Mouse (Mus musculus) embryonic fibroblast, embryonic 13.5 days (primary cell): ENCODE measurements around the gene Rbks.

Experiments
- CTCF ChIP-seq: IDR thresholded peaks from 2 replicates; pipeline ENCODE4 v1.5.1; 2011; ENCODE audit warnings: mild to moderate bottlenecking, control low read depth, low read length, moderate library complexity, borderline replicate concordance; ENCODE audit not compliant: insufficient read depth
- POLR2A ChIP-seq: IDR thresholded peaks from 2 replicates; pipeline ENCODE4 v1.6.1; 2011; ENCODE audit warnings: low read depth, mild to moderate bottlenecking, control low read depth, low read length, moderate library complexity

DNA sequence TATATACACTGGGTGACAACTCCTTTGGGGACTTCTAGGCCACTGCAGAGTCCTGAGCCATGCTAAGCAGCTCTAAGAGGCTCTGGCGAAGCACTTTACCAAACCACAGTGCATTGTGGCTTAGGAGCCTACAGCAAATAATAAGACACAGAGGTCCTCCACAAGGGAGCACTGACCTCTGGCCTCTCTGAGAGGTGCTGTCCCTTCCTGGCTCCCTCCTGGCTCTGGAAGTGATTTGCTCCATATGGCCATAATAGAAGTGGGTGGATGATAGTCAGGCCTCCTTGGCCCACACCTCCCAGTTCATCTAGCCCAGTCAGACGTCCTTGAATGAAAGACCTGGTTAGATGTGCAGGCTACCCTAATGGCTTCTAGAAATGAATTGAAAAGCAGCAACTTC is 109.4 kb downstream of the Rbks start:
- TF ChIP-seq POLR2A (no peak), CTCF (no peak)
